Mouse (Mus musculus): ENCODE results near the gene Slco2b1. TPM values are rescaled to one million over a fixed set of nuclear protein-coding genes. Genes with fewer than 3 reads are reported as not detected.

Slco2b1 gene
- polyA plus RNA-seq, 1 experiment from 2014 or later, result 2.2 TPM

GRCm38 (mm10) chr7:99690819-99691218 is 20.3 kb downstream of the Slco2b1 start:
- no peak for ATAC-seq
- Histone ChIP-seq H3K27me3 (replicated peaks; ENCODE audit: control insufficient read depth, insufficient read depth, low read length) (peaks cover 5% of the 10 kb centered on the region; the same call in 1 of the 2 replicates), H3K9me3 (ENCODE audit: control insufficient read depth) (no peaks in the 10 kb centered on the region), H3K4me1 (replicated peaks; ENCODE audit: control insufficient read depth, insufficient read depth, low read length) (peaks cover 12% of the 10 kb centered on the region; the same call in 1 of the 2 replicates), H3K4me2 (replicated peaks; ENCODE audit: low read depth) (no peak overlapping the region), H3K27ac (ENCODE audit: low read depth, low read length) (no peak overlapping the region), H3K4me3 (ENCODE audit: low read depth, low read length) (no peak overlapping the region), H3K9ac (ENCODE audit: low read depth, low read length) (no peak overlapping the region), H3K36me3 (ENCODE audit: control insufficient read depth, insufficient read depth) (no peaks in the 10 kb centered on the region; the same call in 1 of the 2 replicates)
- TF ChIP-seq CTCF (IDR thresholded peaks at IDR 0.05; ENCODE audit: low read depth), result no peak
- 67% methylated on average over 7 of the region's 7 CpGs for WGBS

GRCm38 (mm10) chr7:99684086-99684485 is 27.1 kb downstream of the Slco2b1 start:
- 0 out of 2 replicates have a peak, but pooled peaks cover 4% of the 10 kb centered on the region for H3K4me1 ChIP-seq (replicated peaks; ENCODE audit: control insufficient read depth, insufficient read depth, low read length)
- TF ChIP-seq CTCF (IDR thresholded peaks at IDR 0.05; ENCODE audit: low read depth), result no peak
- ATAC-seq, result no peak

GRCm38 (mm10) chr7:99680771-99681170 is 30.4 kb downstream of the Slco2b1 start:
- Histone ChIP-seq H3K4me1 (replicated peaks; ENCODE audit: control insufficient read depth, insufficient read depth, low read length) (0 out of 2 replicates have a peak, but pooled peaks cover 4% of the 10 kb centered on the region), H3K27ac (ENCODE audit: low read depth, low read length) (peak overlapping the region; percentile 35; the same call in 1 of the 2 replicates), H3K4me2 (replicated peaks; ENCODE audit: low read depth) (no peak overlapping the region), H3K9ac (ENCODE audit: low read depth, low read length) (no peak overlapping the region), H3K4me3 (ENCODE audit: low read depth, low read length) (no peak overlapping the region), H3K9me3 (ENCODE audit: control insufficient read depth) (no peaks in the 10 kb centered on the region), H3K36me3 (ENCODE audit: control insufficient read depth, insufficient read depth) (no peaks in the 10 kb centered on the region), H3K27me3 (replicated peaks; ENCODE audit: control insufficient read depth, insufficient read depth, low read length) (no peaks in the 10 kb centered on the region)
- no peak for TF ChIP-seq CTCF (IDR thresholded peaks at IDR 0.05; ENCODE audit: low read depth)
- ATAC-seq, result peak; percentile 83
- 60% methylated on average over 5 of the region's 5 CpGs for WGBS

More at GRCm38 (mm10) chr7:99684086-99684485, 27.1 kb downstream of the Slco2b1 start:
- no peaks in the 10 kb centered on the region for H3K9me3 ChIP-seq (ENCODE audit: control insufficient read depth)
- 37% methylated on average over 4 of the region's 4 CpGs for WGBS
- no peak overlapping the region for H3K4me2 ChIP-seq (replicated peaks; ENCODE audit: low read depth)
- H3K4me3 ChIP-seq (ENCODE audit: low read depth, low read length), result no peak overlapping the region
- no peaks in the 10 kb centered on the region for H3K27me3 ChIP-seq (replicated peaks; ENCODE audit: control insufficient read depth, insufficient read depth, low read length)
- H3K27ac ChIP-seq (ENCODE audit: low read depth, low read length), result no peak overlapping the region
- H3K9ac ChIP-seq (ENCODE audit: low read depth, low read length), result no peak overlapping the region
- H3K36me3 ChIP-seq (ENCODE audit: control insufficient read depth, insufficient read depth), result no peaks in the 10 kb centered on the region

- no peaks in the 10 kb centered on the region for H3K36me3 ChIP-seq (ENCODE audit: control insufficient read depth, insufficient read depth)
- 86% methylated on average over 3 of the region's 3 CpGs for WGBS
- H3K27me3 ChIP-seq (replicated peaks; ENCODE audit: control insufficient read depth, insufficient read depth, low read length), result no peaks in the 10 kb centered on the region
- no peak overlapping the region for H3K9ac ChIP-seq (ENCODE audit: low read depth, low read length)
- H3K4me2 ChIP-seq (replicated peaks; ENCODE audit: low read depth), result no peak overlapping the region
- 0 out of 2 replicates have a peak, but pooled peaks cover 6% of the 10 kb centered on the region for H3K4me1 ChIP-seq (replicated peaks; ENCODE audit: control insufficient read depth, insufficient read depth, low read length)
- H3K4me3 ChIP-seq (ENCODE audit: low read depth, low read length), result no peak overlapping the region
- no peak overlapping the region for H3K27ac ChIP-seq (ENCODE audit: low read depth, low read length)
- ATAC-seq, result no peak
- no peak for TF ChIP-seq CTCF (IDR thresholded peaks at IDR 0.05; ENCODE audit: low read depth)
- H3K9me3 ChIP-seq (ENCODE audit: control insufficient read depth), result no peaks in the 10 kb centered on the region
These were observed 36.2 kb downstream of the Slco2b1 start for GRCm38 (mm10) chr7:99674890-99675289.

GRCm38 (mm10) chr7:99674209-99674608 is 36.9 kb downstream of the Slco2b1 start:
- WGBS, result 57% methylated on average over 5 of the region's 5 CpGs
- Histone ChIP-seq H3K4me3 (ENCODE audit: low read depth, low read length) (no peak overlapping the region), H3K36me3 (ENCODE audit: control insufficient read depth, insufficient read depth) (no peaks in the 10 kb centered on the region), H3K27me3 (replicated peaks; ENCODE audit: control insufficient read depth, insufficient read depth, low read length) (no peaks in the 10 kb centered on the region), H3K4me1 (replicated peaks; ENCODE audit: control insufficient read depth, insufficient read depth, low read length) (0 out of 2 replicates have a peak, but pooled peaks cover 6% of the 10 kb centered on the region), H3K9ac (ENCODE audit: low read depth, low read length) (no peak overlapping the region), H3K9me3 (ENCODE audit: control insufficient read depth) (no peaks in the 10 kb centered on the region), H3K4me2 (replicated peaks; ENCODE audit: low read depth) (no peak overlapping the region), H3K27ac (ENCODE audit: low read depth, low read length) (no peak overlapping the region)
- no peak for ATAC-seq
- no peak for TF ChIP-seq CTCF (IDR thresholded peaks at IDR 0.05; ENCODE audit: low read depth)

GRCm38 (mm10) chr7:99673188-99673587 is 38.0 kb downstream of the Slco2b1 start:
- Histone ChIP-seq H3K9ac (ENCODE audit: low read depth, low read length) (no peak overlapping the region), H3K36me3 (ENCODE audit: control insufficient read depth, insufficient read depth) (no peaks in the 10 kb centered on the region), H3K27ac (ENCODE audit: low read depth, low read length) (no peak overlapping the region), H3K9me3 (ENCODE audit: control insufficient read depth) (no peaks in the 10 kb centered on the region), H3K4me3 (ENCODE audit: low read depth, low read length) (no peak overlapping the region), H3K4me1 (replicated peaks; ENCODE audit: control insufficient read depth, insufficient read depth, low read length) (0 out of 2 replicates have a peak, but pooled peaks cover 6% of the 10 kb centered on the region), H3K27me3 (replicated peaks; ENCODE audit: control insufficient read depth, insufficient read depth, low read length) (no peaks in the 10 kb centered on the region), H3K4me2 (replicated peaks; ENCODE audit: low read depth) (no peak overlapping the region)
- TF ChIP-seq CTCF (IDR thresholded peaks at IDR 0.05; ENCODE audit: low read depth), result no peak
- no peak for ATAC-seq
- 76% methylated on average over 8 of the region's 8 CpGs for WGBS

Data from intestine, postnatal 0 days (tissue).